Mouse (Mus musculus): ENCODE measurements around the gene Gm19345. TPM values are rescaled to one million over a fixed set of nuclear protein-coding genes. Genes with fewer than 3 reads are reported as not detected.

The Gm19345 gene
- polyA plus RNA-seq, 1 experiment from 2014 or later = 6.6 TPM

- 43% methylated on average over 8 of the region's 8 CpGs for WGBS
- Histone ChIP-seq H3K4me1 (replicated peaks) (no peaks in the 10 kb centered on the region), H3K27ac (replicated peaks) (no peak overlapping the region), H3K36me3 (no peaks in the 10 kb centered on the region), H3K9me3 (0 out of 2 replicates have a peak, but pooled peaks cover 2% of the 10 kb centered on the region), H3K9ac (no peak overlapping the region), H3K27me3 (no peaks in the 10 kb centered on the region), H3K4me2 (no peak overlapping the region), H3K4me3 (no peak overlapping the region)
- no peak for ATAC-seq (ENCODE audit: low read depth)
These were observed 38.1 kb downstream of the Gm19345 start for GRCm38 (mm10) chr7:19889881-19890280.

Other genes starting within 250 kb of the Gm19345 start
- 52.9 and 61.6 TPM in 2 replicates for gene Clasrp, start 247.5 kb upstream of the Gm19345 start, polyA plus RNA-seq (2015; fragmentation: Nextera tagmentation; extraction: Ambion mirVana)
- 5.6 and 6.6 TPM in 2 replicates for gene Relb, start 222.6 kb upstream of the Gm19345 start, polyA plus RNA-seq (2015; fragmentation: Nextera tagmentation; extraction: Ambion mirVana)
- gene Clptm1, start 187.0 kb upstream of the Gm19345 start, polyA plus RNA-seq (2015; fragmentation: Nextera tagmentation; extraction: Ambion mirVana) = 110 and 118 TPM in 2 replicates
- 1.0 TPM in 1 of 2 replicates, not detected in the other for gene Apoc2, start 174.1 kb upstream of the Gm19345 start, polyA plus RNA-seq (2015; fragmentation: Nextera tagmentation; extraction: Ambion mirVana)
- gene Gm44805, start 170.6 kb upstream of the Gm19345 start, polyA plus RNA-seq (2015; fragmentation: Nextera tagmentation; extraction: Ambion mirVana) = not detected in 2 replicates
- gene Apoc4, start 170.5 kb upstream of the Gm19345 start, polyA plus RNA-seq (2015; fragmentation: Nextera tagmentation; extraction: Ambion mirVana) = 0.08 TPM in 1 of 2 replicates, not detected in the other
- 4.4 and 6.6 TPM in 2 replicates for gene Apoc1, start 159.3 kb upstream of the Gm19345 start, polyA plus RNA-seq (2015; fragmentation: Nextera tagmentation; extraction: Ambion mirVana)
- gene Apoe, start 152.8 kb upstream of the Gm19345 start, polyA plus RNA-seq (2015; fragmentation: Nextera tagmentation; extraction: Ambion mirVana) = 408 and 440 TPM in 2 replicates
- gene Tomm40, start 136.6 kb upstream of the Gm19345 start, polyA plus RNA-seq (2015; fragmentation: Nextera tagmentation; extraction: Ambion mirVana) = 117 and 134 TPM in 2 replicates
- gene Nectin2, start 101.5 kb upstream of the Gm19345 start, polyA plus RNA-seq (2015; fragmentation: Nextera tagmentation; extraction: Ambion mirVana) = 54.6 and 56.2 TPM in 2 replicates
- gene Bcam, start 81.0 kb upstream of the Gm19345 start, polyA plus RNA-seq (2015; fragmentation: Nextera tagmentation; extraction: Ambion mirVana) = 14.2 and 16.6 TPM in 2 replicates
- not detected in 2 replicates for gene Cblc, start 55.2 kb upstream of the Gm19345 start, polyA plus RNA-seq (2015; fragmentation: Nextera tagmentation; extraction: Ambion mirVana)
- 0.32 and 1.8 TPM in 2 replicates for gene Bcl3, start 29.2 kb upstream of the Gm19345 start, polyA plus RNA-seq (2015; fragmentation: Nextera tagmentation; extraction: Ambion mirVana)
- 0.36 and 0.48 TPM in 2 replicates for gene Ceacam16, start 9.3 kb downstream of the Gm19345 start, polyA plus RNA-seq (2015; fragmentation: Nextera tagmentation; extraction: Ambion mirVana)
- not detected in 2 replicates for gene Ceacam19, start 36.0 kb downstream of the Gm19345 start, polyA plus RNA-seq (2015; fragmentation: Nextera tagmentation; extraction: Ambion mirVana)
- gene Pvr, start 69.2 kb downstream of the Gm19345 start, polyA plus RNA-seq (2015; fragmentation: Nextera tagmentation; extraction: Ambion mirVana) = 8.9 and 10.3 TPM in 2 replicates
- not detected in 2 replicates for gene Igsf23, start 98.8 kb downstream of the Gm19345 start, polyA plus RNA-seq (2015; fragmentation: Nextera tagmentation; extraction: Ambion mirVana)
- gene Ceacam20, start 113.4 kb downstream of the Gm19345 start, polyA plus RNA-seq (2015; fragmentation: Nextera tagmentation; extraction: Ambion mirVana) = not detected in 2 replicates
- not detected in 2 replicates for gene Nlrp9b, start 139.5 kb downstream of the Gm19345 start, polyA plus RNA-seq (2015; fragmentation: Nextera tagmentation; extraction: Ambion mirVana)
- gene Vmn1r91, start 247.7 kb downstream of the Gm19345 start, polyA plus RNA-seq (2015; fragmentation: Nextera tagmentation; extraction: Ambion mirVana) = not detected in 2 replicates

Data from neural tube, embryonic 13.5 days (tissue).